Mouse (Mus musculus) limb, embryonic 14.5 days (tissue): ENCODE measurements around the gene Efcab5. TPM values are rescaled to one million over a fixed set of nuclear protein-coding genes. Genes with fewer than 3 reads are reported as not detected.

Source experiments
- ATAC-seq: fragments of 200-750 bp; cut with Nextera tagmentation; 2 replicates; pipeline ENCODE4 v1.8.0; 2017; ENCODE audit warnings: low read depth, moderate number of reproducible peaks, moderate TSS enrichment; ENCODE audit not compliant: low FRiP score
- DNase-seq: peaks from one replicate; pipeline ENCODE4 v3.0.0-alpha.2; 2015; ENCODE audit warnings: low spot score
- H3K27ac ChIP-seq: fragments of 300-500 bp; sonication (generic); replicated peaks from 2 replicates; pipeline ENCODE4 v1.5.1; 2014; ENCODE audit warnings: low read depth, mild to moderate bottlenecking, low read length, moderate library complexity, mixed read lengths
- H3K27me3 ChIP-seq: fragments of 300-500 bp; sonication (generic); 2 replicates; pipeline ENCODE4 v1.6.1; 2014; ENCODE audit warnings: low read length, mixed read lengths; ENCODE audit not compliant: control insufficient read depth, insufficient read depth
- H3K36me3 ChIP-seq: fragments of 300-500 bp; sonication (generic); 2 replicates; pipeline ENCODE4 v1.6.1; 2014; ENCODE audit warnings: mild to moderate bottlenecking, low read length, moderate library complexity, mixed read lengths; ENCODE audit not compliant: control insufficient read depth, insufficient read depth
- H3K4me1 ChIP-seq: fragments of 300-500 bp; sonication (generic); 2 replicates; pipeline ENCODE4 v1.6.1; 2014; ENCODE audit warnings: antibody characterized with exemption, low read length, mixed read lengths; ENCODE audit not compliant: control insufficient read depth, insufficient read depth
- H3K4me2 ChIP-seq: fragments of 300-500 bp; sonication (generic); replicated peaks from 2 replicates; pipeline ENCODE4 v1.6.1; 2014; ENCODE audit warnings: low read depth, mild to moderate bottlenecking, low read length, moderate library complexity; ENCODE audit not compliant: severe bottlenecking
- H3K4me3 ChIP-seq: fragments of 300-500 bp; sonication (generic); replicated peaks from 2 replicates; pipeline ENCODE4 v1.5.1; 2014; ENCODE audit warnings: low read length
- H3K9ac ChIP-seq: fragments of 300-500 bp; sonication (generic); 2 replicates; pipeline ENCODE4 v1.6.1; 2014; ENCODE audit warnings: mild to moderate bottlenecking, low read depth, low read length, moderate library complexity; ENCODE audit not compliant: severe bottlenecking
- H3K9me3 ChIP-seq: fragments of 300-500 bp; sonication (generic); 2 replicates; pipeline ENCODE4 v1.6.1; 2016; ENCODE audit warnings: low read length; ENCODE audit not compliant: control insufficient read depth
- POLR2A ChIP-seq: fragments of 200-500 bp; IDR thresholded peaks from 2 replicates; pipeline ENCODE4 v1.8.0; 2012; ENCODE audit warnings: inconsistent platforms, mild to moderate bottlenecking, moderate library complexity, borderline replicate concordance; ENCODE audit not compliant: insufficient read depth, insufficient read length; ENCODE audit errors: extremely low read depth
- WGBS: fragments of 180-500 bp; shearing (Covaris S2); extraction: QIAGEN DNeasy Blood & Tissue Kit; methylation state at CpG from one replicate; pipeline ENCODE4 v1.1.7; 2014; 5-methylcytosine and 5-hydroxymethylcytosine counted together
- polyA plus RNA-seq, 2 experiments: library from polyadenylated mRNA; depleted of rRNA in 1 of 2; stranded (reverse) in 1 of 2; unstranded in 1 of 2; fragments of >200 nt; fragmentation: Nextera tagmentation in 1 of 2; extraction: Ambion mirVana in 1 of 2; gene quantifications; 2 replicates each; pipeline versions ENCODE4 v1.2.1 to v1.2.3; 2012 to 2014

Efcab5 gene
- polyA plus RNA-seq, 2 experiments: 0.36 to 1.0 TPM

DNA sequence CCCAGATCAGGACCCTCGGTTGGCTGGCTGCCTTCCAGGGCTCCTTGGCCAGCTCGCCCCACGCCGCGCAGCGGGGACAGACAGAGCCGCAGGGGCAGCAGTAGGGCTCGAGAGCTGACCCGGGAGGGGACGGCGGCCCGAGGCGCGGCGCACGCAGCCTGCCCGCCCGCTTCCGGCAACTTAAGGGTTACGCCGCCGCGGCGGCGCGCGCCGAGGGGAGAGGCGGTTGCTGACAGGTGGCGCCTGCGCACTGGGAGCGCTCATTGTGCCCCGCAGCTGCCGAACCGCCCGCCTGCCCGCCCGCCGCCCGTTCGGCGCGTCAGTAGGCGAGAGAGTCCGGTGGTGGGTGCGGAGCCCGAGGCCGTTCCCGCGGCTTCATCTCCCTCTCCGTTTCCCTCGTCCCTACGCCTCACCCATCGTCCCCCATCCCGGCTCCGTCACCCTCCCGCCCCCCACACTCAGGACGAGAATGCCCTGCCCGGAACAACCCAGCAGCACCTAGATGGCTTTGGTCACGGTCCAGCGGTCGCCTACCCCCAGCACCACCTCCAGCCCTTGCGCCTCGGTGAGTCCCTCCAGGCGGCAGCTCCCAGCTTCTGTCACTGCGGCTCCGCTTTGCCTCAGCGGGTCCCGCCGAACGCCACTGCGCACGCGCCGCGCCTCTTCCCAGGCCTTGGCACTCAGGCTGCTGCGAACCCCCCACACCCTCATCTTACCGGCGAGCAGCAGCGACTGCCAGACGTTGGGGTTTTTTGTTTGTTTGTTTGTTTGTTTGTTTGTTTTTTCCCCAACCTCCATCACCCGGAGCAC lies 27.4 kb upstream of the Efcab5 start, which contains the start of gene Ssh2:
Gene Ssh2, plus strand, starts transcription at position 337 of the 810 bp plus-strand sequence.
- ATAC-seq: peak; percentile 89
- under 1% methylated on average over 38 of the region's 82 CpGs for WGBS
- H3K4me3 ChIP-seq: peak within 1 kb of the TSS; percentile 94

DNA sequence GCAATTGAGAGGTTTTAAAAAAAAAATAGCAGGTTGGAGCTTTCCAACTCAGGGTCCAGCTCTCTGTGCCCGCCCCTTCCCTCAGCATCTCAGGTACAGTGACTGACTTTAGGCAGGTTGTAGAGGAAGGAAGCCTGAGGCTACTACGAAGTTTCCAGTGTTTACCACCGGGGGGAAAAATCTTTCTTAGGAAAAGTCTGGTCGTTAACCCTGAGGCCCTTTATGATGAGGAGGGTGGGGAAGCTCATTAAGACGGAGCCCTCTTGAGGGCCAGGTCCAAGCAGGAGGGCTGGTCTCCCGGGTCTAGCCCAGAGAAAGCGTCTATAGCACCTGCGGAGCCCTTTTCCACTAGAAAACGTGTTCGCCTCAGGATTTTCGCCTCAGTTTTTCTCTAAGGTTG lies 26.7 kb upstream of the Efcab5 start:
- Histone ChIP-seq H3K4me2 (peak overlapping the region; percentile 90), H3K4me3 (peak overlapping the region; percentile 94), H3K27ac (peak overlapping the region; percentile 84), H3K9ac (peak overlapping the region; percentile 89), H3K4me1 (peaks cover 5% of the 10 kb centered on the region), H3K9me3 (no peaks in the 10 kb centered on the region), H3K27me3 (no peaks in the 10 kb centered on the region), H3K36me3 (no peaks in the 10 kb centered on the region)
- DNase-seq (no peak), ATAC-seq (0 out of 2 replicates have a peak, but pooled peaks have one; percentile 9)
- 0% methylated on average over 11 of the region's 11 CpGs for WGBS
- TF ChIP-seq POLR2A: no peak

More for the DNA sequence above, 27.4 kb upstream of the Efcab5 start, which contains the start of gene Ssh2:
- Histone ChIP-seq H3K9ac (peak within 1 kb of the TSS; percentile 89), H3K4me2 (peak within 1 kb of the TSS; percentile 90), H3K36me3 (no peaks in the 10 kb centered on the region), H3K27ac (peak within 1 kb of the TSS; percentile 84), H3K4me1 (peaks cover 5% of the 10 kb centered on the region), H3K9me3 (no peaks in the 10 kb centered on the region), H3K27me3 (no peaks in the 10 kb centered on the region)
- peak; percentile 87 for DNase-seq
- TF ChIP-seq POLR2A: 0 out of 2 replicates have a peak, but pooled peaks have one; percentile 17

DNA sequence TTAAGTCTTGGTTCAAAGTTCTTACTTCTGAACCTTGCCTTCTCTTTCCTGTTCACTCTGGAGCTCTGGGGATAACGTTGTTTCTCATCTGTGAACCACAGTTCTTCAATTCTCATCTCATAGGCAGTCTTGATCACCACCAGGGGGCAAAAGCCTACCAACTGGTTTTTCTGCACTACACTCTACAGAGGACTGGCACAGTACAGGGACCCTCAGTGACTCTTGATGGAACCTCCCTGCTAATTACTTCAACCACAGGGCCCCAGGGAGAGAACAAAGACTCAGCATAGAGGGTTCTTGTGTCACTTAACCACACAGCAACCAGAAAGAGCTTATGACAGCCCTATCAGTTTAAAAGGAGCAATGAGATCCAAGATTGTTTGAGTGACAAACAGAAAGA lies 26.0 kb upstream of the Efcab5 start:
- DNase-seq: peak; percentile 83
- Histone ChIP-seq H3K9ac (no peak overlapping the region), H3K36me3 (no peaks in the 10 kb centered on the region), H3K27ac (no peak overlapping the region), H3K4me3 (no peak overlapping the region), H3K27me3 (no peaks in the 10 kb centered on the region), H3K4me1 (peaks cover 5% of the 10 kb centered on the region), H3K4me2 (no peak overlapping the region), H3K9me3 (no peaks in the 10 kb centered on the region)
- TF ChIP-seq POLR2A: no peak
- WGBS: 5% methylated on average over 1 of the region's 1 CpGs
- no peak for ATAC-seq

DNA sequence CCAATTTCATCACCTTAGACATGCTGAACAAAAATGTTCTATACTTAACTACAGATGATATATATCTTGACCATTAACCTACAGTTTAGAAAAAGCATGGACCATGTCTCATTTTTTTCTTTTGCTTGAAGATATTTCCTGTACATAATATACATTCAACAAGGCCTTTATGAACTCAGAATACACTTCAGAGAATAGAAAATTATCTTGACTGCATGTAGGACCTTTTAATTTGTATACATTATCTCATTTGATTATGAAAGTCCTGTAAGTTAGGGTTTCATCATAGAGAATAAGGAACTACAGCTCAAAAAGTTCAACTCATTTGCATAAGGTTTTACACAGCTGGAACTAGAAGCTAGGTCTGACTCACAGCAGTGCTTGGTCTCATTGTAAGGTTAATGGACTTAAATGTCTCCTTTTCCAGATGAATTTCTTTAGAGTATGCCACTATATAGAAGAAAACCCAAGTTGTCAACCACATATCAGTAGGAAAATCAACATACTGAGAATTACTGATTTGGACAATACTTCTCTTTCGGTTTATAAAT lies 25.4 kb upstream of the Efcab5 start:
- ATAC-seq (no peak), DNase-seq (no peak)
- no peak overlapping the region for H3K4me2 ChIP-seq
- no peaks in the 10 kb centered on the region for H3K27me3 ChIP-seq
- H3K36me3 ChIP-seq: no peaks in the 10 kb centered on the region
- WGBS: 95% methylated on average over 1 of the region's 1 CpGs
- no peak overlapping the region for H3K4me3 ChIP-seq
- TF ChIP-seq POLR2A: no peak
- H3K27ac ChIP-seq: no peak overlapping the region
- peaks cover 5% of the 10 kb centered on the region for H3K4me1 ChIP-seq
- no peaks in the 10 kb centered on the region for H3K9me3 ChIP-seq
- H3K9ac ChIP-seq: no peak overlapping the region

DNA sequence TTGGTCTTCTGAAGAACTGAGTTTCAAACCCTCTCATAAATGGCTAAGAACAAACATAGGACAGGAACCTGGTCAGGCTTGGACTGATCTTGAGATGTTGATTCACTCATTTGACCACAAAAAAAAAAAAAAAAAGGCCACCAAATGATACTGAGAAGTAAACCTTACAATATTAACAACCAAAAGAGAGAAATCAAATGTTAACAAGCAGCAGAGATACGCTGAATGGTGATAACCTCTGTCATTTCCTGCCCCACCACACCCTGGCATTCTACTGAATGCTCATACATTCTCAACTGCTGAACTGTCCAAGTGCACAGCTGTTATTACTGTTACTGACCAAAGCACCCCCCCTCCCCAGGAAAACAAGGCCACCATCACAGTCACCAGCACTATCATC lies 11.9 kb upstream of the Efcab5 start:
- DNase-seq: no peak
- H3K27me3 ChIP-seq: no peaks in the 10 kb centered on the region
- H3K27ac ChIP-seq: no peak overlapping the region
- WGBS: 87% methylated on average over 1 of the region's 1 CpGs
- no peak overlapping the region for H3K9ac ChIP-seq
- no peak for TF ChIP-seq POLR2A
- peaks cover 1% of the 10 kb centered on the region; the same call in 1 of the 2 replicates for H3K4me1 ChIP-seq
- no peaks in the 10 kb centered on the region for H3K9me3 ChIP-seq
- H3K4me3 ChIP-seq: no peak overlapping the region
- ATAC-seq: no peak
- H3K4me2 ChIP-seq: no peak overlapping the region
- no peaks in the 10 kb centered on the region for H3K36me3 ChIP-seq
